Mouse (Mus musculus): Measurements from ENCODE around the gene Slc44a3. TPM values are rescaled to one million over a fixed set of nuclear protein-coding genes. Genes with fewer than 3 reads are reported as not detected.
A peak's percentile ranks its signal among the peaks of the same experiment; 100 is the strongest.

Slc44a3 gene
- polyA plus RNA-seq, 1 experiment: 0.29 TPM

DNA sequence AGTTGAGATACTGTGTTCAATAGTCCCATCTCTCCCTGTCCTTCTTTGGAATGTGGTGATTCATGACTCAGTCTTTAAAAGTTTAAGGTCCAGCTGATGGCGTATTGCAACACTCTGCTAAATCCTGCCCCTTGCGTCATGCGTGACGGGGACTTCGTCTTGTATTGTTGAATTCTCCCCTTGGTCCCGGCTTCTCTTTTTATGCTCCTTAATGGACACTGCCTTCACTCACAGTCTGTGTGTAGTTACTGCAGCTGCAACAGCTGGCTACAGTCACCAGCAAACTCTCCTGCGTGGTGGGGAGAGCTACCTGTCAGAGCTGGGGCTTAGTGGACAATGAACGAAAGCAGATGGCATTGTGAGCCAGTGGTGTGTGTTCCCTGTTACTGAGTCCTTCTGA is 82.7 kb downstream of the Slc44a3 start:
- no peak for TF ChIP-seq CTCF (IDR thresholded peaks at IDR 0.05; ENCODE audit: borderline replicate concordance, extremely low read depth, insufficient read depth, insufficient read length)
- DNase-seq (ENCODE audit: low read depth): no peak

DNA sequence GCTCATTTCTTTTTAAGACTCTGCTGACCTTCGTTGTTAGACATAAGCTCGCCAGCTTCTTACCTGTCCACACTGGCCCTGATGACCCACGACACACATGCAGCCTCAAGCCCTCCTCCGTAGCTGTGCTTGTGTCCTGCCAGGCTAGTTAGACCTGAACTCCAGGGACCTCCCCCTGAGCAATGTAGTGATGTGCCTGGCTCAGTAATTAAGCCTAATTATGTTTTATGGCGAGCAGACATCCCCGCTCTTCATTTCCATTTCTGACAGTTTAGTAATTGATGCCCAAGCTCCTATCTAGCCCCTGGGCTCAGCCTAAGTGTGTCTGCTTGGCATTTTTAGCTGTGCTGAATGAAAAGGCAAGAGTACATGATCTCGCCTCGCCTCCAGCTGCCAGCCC is 83.6 kb downstream of the Slc44a3 start:
- DNase-seq (ENCODE audit: low read depth): peak; percentile 72
- no peak for TF ChIP-seq CTCF (IDR thresholded peaks at IDR 0.05; ENCODE audit: borderline replicate concordance, extremely low read depth, insufficient read depth, insufficient read length)
- TF ChIP-seq POLR2A (IDR thresholded peaks at IDR 0.05; ENCODE audit: borderline replicate concordance, extremely low read depth, insufficient read depth, insufficient read length, poor library complexity, severe bottlenecking): no peak

GRCm38 (mm10) chr3:121448029-121448468 is 84.2 kb downstream of the Slc44a3 start:
- TF ChIP-seq POLR2A (IDR thresholded peaks at IDR 0.05; ENCODE audit: borderline replicate concordance, extremely low read depth, insufficient read depth, insufficient read length, poor library complexity, severe bottlenecking): no peak
- no peak for TF ChIP-seq CTCF (IDR thresholded peaks at IDR 0.05; ENCODE audit: borderline replicate concordance, extremely low read depth, insufficient read depth, insufficient read length)
- DNase-seq (ENCODE audit: low read depth): peak; percentile 74

DNA sequence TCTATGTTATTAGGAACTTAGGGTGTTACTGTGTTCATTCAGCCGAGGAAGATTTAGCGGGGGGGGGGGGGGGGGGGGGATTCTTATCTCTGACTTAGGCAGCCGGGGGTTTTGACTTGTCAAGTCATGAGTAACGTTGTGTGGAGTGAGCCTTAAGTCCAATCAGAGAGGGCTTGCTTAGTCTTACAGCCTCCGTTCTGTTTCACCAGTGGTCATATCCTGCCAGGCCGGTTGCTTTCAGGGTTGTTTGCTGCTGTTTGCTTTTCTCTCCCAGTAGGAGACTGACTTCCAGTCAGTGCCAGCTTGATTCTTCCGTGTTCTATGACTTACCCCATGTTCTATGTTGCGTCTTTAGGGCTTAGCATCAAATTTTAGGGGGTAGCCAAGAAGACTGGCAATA is 85.8 kb downstream of the Slc44a3 start:
- TF ChIP-seq POLR2A (IDR thresholded peaks at IDR 0.05; ENCODE audit: borderline replicate concordance, extremely low read depth, insufficient read depth, insufficient read length, poor library complexity, severe bottlenecking) (no peak), CTCF (IDR thresholded peaks at IDR 0.05; ENCODE audit: borderline replicate concordance, extremely low read depth, insufficient read depth, insufficient read length) (no peak)

GRCm38 (mm10) chr3:121444414-121444813 is 87.8 kb downstream of the Slc44a3 start:
- TF ChIP-seq CTCF (IDR thresholded peaks at IDR 0.05; ENCODE audit: borderline replicate concordance, extremely low read depth, insufficient read depth, insufficient read length): no peak
- no peak for TF ChIP-seq POLR2A (IDR thresholded peaks at IDR 0.05; ENCODE audit: borderline replicate concordance, extremely low read depth, insufficient read depth, insufficient read length, poor library complexity, severe bottlenecking)
- DNase-seq (ENCODE audit: low read depth): no peak

More for the DNA sequence above, 85.8 kb downstream of the Slc44a3 start:
- no peak for DNase-seq (ENCODE audit: low read depth)

DNA sequence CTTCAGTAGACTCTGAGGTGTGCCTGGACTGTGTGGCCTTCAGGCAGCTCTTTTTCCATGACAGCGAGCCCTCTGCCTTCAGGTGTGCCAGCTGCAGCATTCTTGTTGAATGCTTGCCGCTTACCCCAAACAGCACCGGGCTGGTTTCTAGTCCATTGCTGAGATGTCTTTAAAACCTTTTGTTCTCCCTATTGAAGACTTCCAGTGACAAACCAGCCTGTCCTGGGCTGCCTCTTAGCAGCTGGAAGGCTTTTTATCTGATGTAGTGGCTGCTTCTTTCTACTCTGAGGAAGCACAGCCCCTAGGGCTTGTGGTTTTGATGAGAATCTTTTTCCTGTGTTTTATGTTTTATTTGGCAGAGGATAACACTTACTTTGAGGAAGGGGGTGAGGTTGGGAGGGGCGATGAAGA is 88.3 kb downstream of the Slc44a3 start:
- DNase-seq (ENCODE audit: low read depth): no peak
- TF ChIP-seq CTCF (IDR thresholded peaks at IDR 0.05; ENCODE audit: borderline replicate concordance, extremely low read depth, insufficient read depth, insufficient read length) (no peak), POLR2A (IDR thresholded peaks at IDR 0.05; ENCODE audit: borderline replicate concordance, extremely low read depth, insufficient read depth, insufficient read length, poor library complexity, severe bottlenecking) (no peak)

- no peak for TF ChIP-seq CTCF (IDR thresholded peaks at IDR 0.05; ENCODE audit: borderline replicate concordance, extremely low read depth, insufficient read depth, insufficient read length)
- no peak for TF ChIP-seq POLR2A (IDR thresholded peaks at IDR 0.05; ENCODE audit: borderline replicate concordance, extremely low read depth, insufficient read depth, insufficient read length, poor library complexity, severe bottlenecking)
- no peak for DNase-seq (ENCODE audit: low read depth)
These were observed 89.9 kb downstream of the Slc44a3 start for GRCm38 (mm10) chr3:121442288-121442687.

DNA sequence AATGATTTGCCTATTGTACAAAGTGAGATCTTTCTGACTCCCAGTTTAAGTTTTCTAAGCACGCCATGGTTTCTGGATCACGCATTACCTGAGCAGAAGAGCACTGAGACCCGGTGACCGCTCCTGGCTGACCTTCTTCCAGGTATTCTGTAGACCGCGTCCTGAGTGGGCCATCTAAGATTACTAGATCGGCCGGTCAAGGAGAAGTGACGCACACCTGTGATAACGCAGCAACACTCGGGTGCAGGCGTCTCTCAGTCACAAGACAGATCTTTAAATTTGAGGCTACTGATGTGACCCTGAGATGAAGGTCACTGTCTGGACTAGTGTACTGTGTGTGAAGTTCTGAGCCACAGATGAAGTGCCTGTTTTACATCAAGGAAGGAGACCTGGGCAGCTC is 90.7 kb downstream of the Slc44a3 start:
- no peak for TF ChIP-seq CTCF (IDR thresholded peaks at IDR 0.05; ENCODE audit: borderline replicate concordance, extremely low read depth, insufficient read depth, insufficient read length)
- no peak for TF ChIP-seq POLR2A (IDR thresholded peaks at IDR 0.05; ENCODE audit: borderline replicate concordance, extremely low read depth, insufficient read depth, insufficient read length, poor library complexity, severe bottlenecking)
- DNase-seq (ENCODE audit: low read depth): no peak

DNA sequence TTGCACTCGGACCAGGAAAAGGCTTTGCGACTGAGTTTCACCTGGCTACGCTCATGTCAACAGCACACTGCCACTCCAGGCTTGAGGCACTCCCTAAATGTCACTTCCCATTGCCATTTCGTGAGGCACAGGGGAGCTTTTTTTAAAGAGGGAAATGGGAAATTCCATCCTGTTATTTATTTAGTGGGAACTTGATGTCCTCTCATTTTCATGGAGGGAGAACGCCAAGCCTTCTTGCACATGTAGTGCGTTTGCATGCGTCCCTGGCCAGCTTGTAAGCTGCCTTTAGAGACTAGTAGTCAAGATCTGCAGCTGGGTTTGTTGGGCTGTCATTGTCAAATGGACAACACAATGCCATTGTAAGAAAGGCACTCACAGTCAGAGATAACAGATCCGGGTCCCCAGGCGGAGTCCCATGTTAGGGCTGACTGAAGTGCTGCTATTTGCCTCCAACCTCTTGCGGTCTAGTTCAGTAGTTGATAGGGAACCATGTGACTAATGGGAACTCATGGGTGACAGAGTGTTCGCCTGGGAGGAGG is 92.5 kb downstream of the Slc44a3 start:
- no peak for DNase-seq (ENCODE audit: low read depth)
- TF ChIP-seq CTCF (IDR thresholded peaks at IDR 0.05; ENCODE audit: borderline replicate concordance, extremely low read depth, insufficient read depth, insufficient read length) (no peak), POLR2A (IDR thresholded peaks at IDR 0.05; ENCODE audit: borderline replicate concordance, extremely low read depth, insufficient read depth, insufficient read length, poor library complexity, severe bottlenecking) (no peak)

DNA sequence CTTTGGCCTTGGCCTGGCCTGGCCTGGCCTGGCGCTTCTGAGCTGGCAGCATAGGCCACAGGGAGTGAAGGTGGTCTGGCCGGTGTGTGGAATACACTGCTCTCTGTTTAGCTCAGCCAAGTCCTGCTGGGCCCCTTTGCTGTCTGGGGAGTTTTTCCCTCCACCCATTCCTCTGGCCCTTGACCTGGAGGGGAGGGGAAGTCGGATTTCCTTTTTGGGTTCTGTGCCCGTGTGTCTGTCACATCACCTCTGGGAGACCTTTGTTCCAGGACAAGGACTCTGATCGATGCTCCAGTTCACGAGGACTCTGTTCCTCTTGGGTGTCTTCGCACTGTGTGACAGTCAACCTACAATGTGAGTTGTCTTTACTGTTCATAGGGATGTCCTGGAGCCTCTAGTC is 94.2 kb downstream of the Slc44a3 start:
- DNase-seq (ENCODE audit: low read depth): no peak
- TF ChIP-seq POLR2A (IDR thresholded peaks at IDR 0.05; ENCODE audit: borderline replicate concordance, extremely low read depth, insufficient read depth, insufficient read length, poor library complexity, severe bottlenecking) (no peak), CTCF (IDR thresholded peaks at IDR 0.05; ENCODE audit: borderline replicate concordance, extremely low read depth, insufficient read depth, insufficient read length) (no peak)

DNA sequence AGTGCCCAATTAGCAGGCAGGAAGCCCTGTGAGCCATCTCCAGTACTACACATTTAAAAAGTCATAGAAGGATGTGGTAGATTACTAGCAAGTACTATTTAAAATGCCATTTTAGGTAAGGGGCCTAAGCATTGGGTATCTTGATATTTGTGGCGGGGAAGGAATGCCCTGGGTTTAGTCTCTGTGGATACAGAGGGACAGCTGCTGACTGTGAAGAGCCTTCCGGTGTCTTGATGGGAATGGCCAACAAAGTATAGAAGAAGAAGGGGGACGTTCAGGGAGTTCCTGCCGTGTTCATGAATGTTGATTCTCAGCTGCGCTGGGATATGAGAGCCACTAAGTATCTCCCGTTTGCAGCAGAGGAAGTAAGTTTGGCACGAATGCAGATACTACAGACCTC is 95.1 kb downstream of the Slc44a3 start:
- no peak for TF ChIP-seq POLR2A (IDR thresholded peaks at IDR 0.05; ENCODE audit: borderline replicate concordance, extremely low read depth, insufficient read depth, insufficient read length, poor library complexity, severe bottlenecking)
- TF ChIP-seq CTCF (IDR thresholded peaks at IDR 0.05; ENCODE audit: borderline replicate concordance, extremely low read depth, insufficient read depth, insufficient read length): no peak

DNA sequence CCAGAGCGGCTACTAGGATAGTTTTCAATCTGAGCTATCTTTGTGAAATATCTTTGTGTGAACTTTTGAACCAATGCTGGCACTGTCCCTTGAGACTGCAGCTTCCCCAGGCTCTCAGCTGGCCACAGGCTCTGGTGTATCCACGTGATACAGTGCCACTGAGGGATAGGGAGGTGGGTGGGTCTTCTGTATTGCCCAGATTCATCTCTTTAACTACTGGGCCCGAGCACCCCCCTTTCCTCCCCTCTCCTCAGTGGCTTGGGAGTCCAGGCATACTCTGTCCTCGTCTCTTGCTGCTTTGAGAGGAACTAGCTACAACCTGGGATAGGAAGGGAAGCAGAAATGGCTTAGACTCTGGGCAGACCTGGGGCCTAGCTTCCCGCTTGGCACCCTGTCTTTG is 96.9 kb downstream of the Slc44a3 start:
- DNase-seq (ENCODE audit: low read depth): no peak
- TF ChIP-seq POLR2A (IDR thresholded peaks at IDR 0.05; ENCODE audit: borderline replicate concordance, extremely low read depth, insufficient read depth, insufficient read length, poor library complexity, severe bottlenecking) (no peak), CTCF (IDR thresholded peaks at IDR 0.05; ENCODE audit: borderline replicate concordance, extremely low read depth, insufficient read depth, insufficient read length) (no peak)

More for the DNA sequence above, 95.1 kb downstream of the Slc44a3 start:
- no peak for DNase-seq (ENCODE audit: low read depth)
